Mouse (Mus musculus): ENCODE data around the gene Tnni1. TPM values are rescaled to one million over a fixed set of nuclear protein-coding genes. Genes with fewer than 3 reads are reported as not detected.

The Tnni1 gene
- polyA plus RNA-seq (2017; shearing (Covaris generic)), result 0.27 TPM

DNA sequence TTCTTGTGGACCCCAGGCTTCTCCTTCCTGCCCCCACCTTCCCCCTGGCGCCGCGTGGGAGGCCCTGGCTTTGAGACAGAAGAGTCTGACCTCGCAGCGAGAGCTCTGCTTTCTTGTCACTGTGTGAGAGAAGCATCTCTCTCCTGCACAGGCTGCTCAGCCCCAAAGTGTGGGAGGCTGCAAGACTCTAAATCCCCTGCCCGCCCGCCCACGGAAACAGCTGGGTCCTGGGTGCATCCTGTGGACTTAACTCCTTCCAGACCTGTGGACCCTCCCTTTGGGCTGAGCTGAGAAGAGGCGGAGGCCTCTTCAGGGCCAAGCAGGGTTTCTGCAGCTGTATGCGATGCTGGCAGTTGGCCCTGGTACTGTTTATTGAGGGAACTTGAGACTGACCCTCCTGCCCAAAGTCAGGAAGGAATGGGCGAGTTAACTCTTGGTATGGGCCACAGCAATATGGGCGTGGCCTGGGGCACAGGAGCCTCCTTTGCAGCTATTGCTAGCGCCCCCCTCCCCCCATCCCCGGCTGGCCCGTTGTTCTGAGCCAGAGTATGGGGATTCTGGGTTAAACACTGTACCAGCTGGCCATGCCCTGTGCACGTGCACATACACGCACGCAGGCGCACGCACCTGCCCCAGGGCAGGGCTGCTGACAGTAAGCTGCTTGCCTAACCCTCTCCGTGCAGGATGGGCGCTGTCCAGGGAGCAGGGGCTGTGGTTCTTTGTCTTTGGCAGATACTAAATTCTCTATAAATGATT, at the start of gene Tnni1:
Tnni1 (plus strand) TSS at position 655 of the 756 bp plus-strand sequence.

DNA sequence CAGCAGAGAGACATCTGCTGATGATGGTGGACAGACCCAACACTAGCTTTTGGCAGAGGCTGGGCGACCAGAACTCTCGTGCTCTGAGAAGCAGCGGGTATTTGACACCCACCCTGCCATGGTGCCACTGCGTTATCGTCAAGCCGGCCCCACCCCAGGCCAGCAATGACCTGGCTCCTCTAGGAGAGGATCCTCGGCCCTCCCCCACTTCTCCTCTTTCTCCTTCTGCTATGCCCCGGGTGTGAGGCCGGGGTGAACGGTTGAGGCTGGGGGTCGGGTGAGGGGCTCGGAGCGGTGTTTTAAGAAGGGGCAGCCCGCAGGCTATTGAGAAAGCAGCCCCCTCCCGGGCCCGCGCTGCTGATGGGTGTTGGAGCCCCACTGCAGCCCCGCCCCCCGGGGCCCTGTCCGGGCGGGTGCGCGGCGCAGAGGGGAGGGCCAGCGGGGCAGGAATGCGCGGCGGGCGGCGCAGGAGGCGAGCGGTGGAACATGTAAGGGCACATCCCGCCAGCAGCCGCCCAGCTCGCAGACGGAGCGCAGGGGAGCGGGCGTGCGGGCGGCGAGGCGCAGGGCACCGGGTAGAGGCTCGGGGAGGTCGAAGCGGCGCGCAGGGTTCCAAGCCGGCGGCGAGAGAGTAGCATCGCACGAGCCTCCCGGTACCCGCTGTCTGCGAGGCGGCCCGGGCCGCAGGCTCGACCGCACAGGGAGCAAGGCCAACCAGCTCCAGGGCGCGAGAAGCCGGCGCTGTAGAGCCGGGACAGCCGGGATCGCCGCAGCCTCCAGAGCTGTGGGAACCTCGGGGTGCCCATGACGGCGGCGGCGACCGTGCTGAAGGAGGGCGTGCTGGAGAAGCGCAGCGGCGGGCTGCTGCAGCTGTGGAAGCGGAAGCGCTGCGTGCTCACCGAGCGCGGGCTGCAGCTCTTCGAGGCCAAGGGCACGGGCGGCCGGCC, 13.3 kb upstream of the Tnni1 start, which contains the start of gene Phlda3:
Phlda3 (plus strand) TSS at position 475 of the 947 bp plus-strand sequence.

DNA sequence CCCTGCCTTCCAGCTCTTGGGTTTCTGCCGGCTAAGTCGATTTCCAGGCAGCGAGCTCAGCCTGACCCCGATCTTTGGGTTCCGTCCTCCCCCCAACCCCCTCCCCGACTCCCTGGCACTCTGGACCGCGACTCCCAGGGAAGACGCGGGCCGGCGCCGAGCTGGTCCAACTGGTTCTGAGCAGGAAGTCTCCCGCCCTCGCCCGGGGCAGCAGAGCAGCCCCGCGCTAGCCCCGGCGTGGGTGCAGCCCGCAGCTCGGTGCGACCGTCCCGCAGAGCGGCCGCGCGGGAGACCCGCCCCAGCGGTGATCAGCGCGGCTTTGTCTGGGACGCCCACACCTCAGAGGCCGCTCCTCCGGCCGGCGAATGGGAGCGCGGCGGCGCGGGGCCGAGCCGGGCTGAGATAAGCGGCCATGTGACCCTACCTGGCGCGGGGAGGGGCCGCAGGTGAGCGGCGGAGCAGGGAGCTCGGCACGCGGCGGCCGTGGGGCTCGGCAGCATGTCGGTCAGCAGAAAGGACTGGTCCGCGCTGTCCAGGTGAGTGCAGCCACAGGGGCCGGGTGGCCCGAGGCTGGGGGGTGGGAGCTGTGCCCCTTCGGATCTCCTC, 39.4 kb downstream of the Tnni1 start, which contains the start of gene Lad1:
Lad1 (plus strand) TSS at position 118 of the 606 bp plus-strand sequence.

DNA sequence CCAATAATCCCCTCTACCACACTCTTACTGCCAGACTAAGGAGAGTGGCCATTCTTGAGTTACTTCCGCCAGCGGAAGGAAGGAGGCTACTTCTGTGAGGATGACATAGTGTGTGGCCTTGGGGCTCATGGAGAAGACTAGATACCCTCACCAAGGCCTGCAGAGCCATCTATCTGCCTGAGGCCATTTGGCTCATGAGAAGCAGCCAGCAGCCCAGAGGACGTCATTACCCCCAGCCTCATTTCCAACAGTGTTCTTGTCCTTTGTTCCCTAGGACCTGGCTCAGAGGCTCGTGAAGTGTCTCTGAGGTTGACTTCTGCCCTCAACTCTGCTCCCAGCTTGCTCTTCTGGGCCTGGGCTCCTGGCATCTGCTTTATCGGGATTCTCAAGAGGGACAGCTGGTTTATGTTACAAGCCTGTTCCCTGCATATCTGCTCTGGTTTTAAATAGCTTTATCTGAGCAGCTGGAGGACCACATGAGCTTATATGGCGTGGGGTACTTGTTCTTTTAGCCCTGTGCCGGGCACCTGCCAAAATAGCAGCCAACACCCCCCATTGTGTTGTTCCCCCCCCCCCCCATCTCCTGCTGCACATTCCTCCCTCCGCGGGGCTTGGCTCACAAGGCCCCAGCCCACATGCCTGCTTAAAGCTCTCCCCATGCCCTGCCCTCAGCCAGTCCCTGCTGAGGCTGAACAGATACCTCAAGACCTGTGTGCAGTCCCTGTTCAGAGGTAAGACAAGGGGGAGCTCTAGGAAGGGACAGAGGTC, 56.7 kb downstream of the Tnni1 start, which contains the start of gene Tnnt2:
Tnnt2 (plus strand) TSS at position 639 of the 768 bp plus-strand sequence.

Other genes with a start within 250 kb of the Tnni1 start
- gene Nav1, start 172.1 kb upstream of the Tnni1 start, polyA plus RNA-seq (2017; shearing (Covaris generic)), result 0.51 TPM
- 85.8 TPM for gene Csrp1, start 59.4 kb upstream of the Tnni1 start, polyA plus RNA-seq (2017; shearing (Covaris generic))
- gene Phlda3, start 13.3 kb upstream of the Tnni1 start, polyA plus RNA-seq (2017; shearing (Covaris generic)), result 1.7 TPM
- 26.8 TPM for gene Lad1, start 39.2 kb downstream of the Tnni1 start, polyA plus RNA-seq (2017; shearing (Covaris generic))
- 0.72 TPM for gene Tnnt2, start 56.9 kb downstream of the Tnni1 start, polyA plus RNA-seq (2017; shearing (Covaris generic))
- not detected for gene Pkp1, start 139.8 kb downstream of the Tnni1 start, polyA plus RNA-seq (2017; shearing (Covaris generic))
- gene Igfn1, start 226.9 kb downstream of the Tnni1 start, polyA plus RNA-seq (2017; shearing (Covaris generic)), result not detected
- gene Tmem9, start 228.7 kb downstream of the Tnni1 start, polyA plus RNA-seq (2017; shearing (Covaris generic)), result 41.2 TPM

Data from activated CD4-positive, CD25-positive, alpha-beta regulatory T cell, adult 9 weeks (primary cell).